In the genomic region with DNA sequence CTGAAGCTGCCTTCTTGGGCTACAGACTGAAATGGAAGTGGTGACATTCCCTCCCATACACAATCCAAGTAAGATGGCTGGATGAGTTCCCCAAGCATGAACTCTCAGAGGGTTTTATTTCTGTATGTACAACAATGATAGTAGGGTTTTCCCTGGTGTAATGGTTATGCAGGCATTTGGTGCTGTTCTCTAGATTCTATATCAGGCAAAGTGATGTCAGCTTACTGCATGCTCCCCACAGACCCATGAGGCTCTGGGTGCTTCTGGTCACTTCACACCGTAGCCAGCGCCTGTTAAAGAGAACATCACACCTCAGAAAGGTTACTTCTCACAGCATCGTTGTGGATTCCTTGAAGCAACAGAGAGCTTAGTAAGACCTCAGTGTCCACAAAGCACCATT, we compare ENCODE assay signal across 21 mouse cellular contexts. TPM values are rescaled to one million over a fixed set of nuclear protein-coding genes. Genes with fewer than 3 reads are reported as not detected.
"Had no signal": no experiment of that assay in that cellular context is flagged by ENCODE, and none has a peak within 500 bp of the region (broad histone marks: within the 10 kb centered on the region; RNA-seq: fewer than 3 reads in every experiment).

No protein-coding gene starts in this region.

RNA-seq across cellular contexts. Expression of a gene that starts 13.5 kb away (rescaled TPM):
- total RNA-seq: forebrain, postnatal 0 days; granulocyte monocyte progenitor cell, adult 5-6 weeks; heart, adult 18-20 months; heart, postnatal 36 days; hematopoietic stem cell, adult 5-6 weeks; hindbrain, postnatal 0 days; layer of hippocampus, adult 2 months; layer of hippocampus, postnatal 10 days; layer of hippocampus, postnatal 25 days; left cerebral cortex, adult 2 months; left cerebral cortex, postnatal 14 days; left cerebral cortex, postnatal 36 days had no signal
- polyA plus RNA-seq: forebrain, postnatal 0 days; heart, embryonic 10.5 days; heart, embryonic 12.5 days; heart, embryonic 14.5 days; hindbrain, embryonic 11.5 days; hindbrain, embryonic 13.5 days; hindbrain, embryonic 15.5 days; hindbrain, postnatal 0 days; kidney, embryonic 14.5 days; limb, embryonic 10.5 days; limb, embryonic 12.5 days had no signal
